Mouse (Mus musculus): ENCODE results near the gene Lmx1a. TPM values are rescaled to one million over a fixed set of nuclear protein-coding genes. Genes with fewer than 3 reads are reported as not detected.

Lmx1a gene
- polyA plus RNA-seq, 1 experiment, result 0.03 TPM

GRCm38 (mm10) chr1:167693499-167694240 is 4.6 kb downstream of the Lmx1a start:
- no peak for DNase-seq (ENCODE audit: low spot score)

GRCm38 (mm10) chr1:167694731-167695130 is 5.7 kb downstream of the Lmx1a start:
- DNase-seq (ENCODE audit: low spot score), result no peak

GRCm38 (mm10) chr1:167695910-167696459 is 6.9 kb downstream of the Lmx1a start:
- DNase-seq (ENCODE audit: low spot score), result no peak

DNA sequence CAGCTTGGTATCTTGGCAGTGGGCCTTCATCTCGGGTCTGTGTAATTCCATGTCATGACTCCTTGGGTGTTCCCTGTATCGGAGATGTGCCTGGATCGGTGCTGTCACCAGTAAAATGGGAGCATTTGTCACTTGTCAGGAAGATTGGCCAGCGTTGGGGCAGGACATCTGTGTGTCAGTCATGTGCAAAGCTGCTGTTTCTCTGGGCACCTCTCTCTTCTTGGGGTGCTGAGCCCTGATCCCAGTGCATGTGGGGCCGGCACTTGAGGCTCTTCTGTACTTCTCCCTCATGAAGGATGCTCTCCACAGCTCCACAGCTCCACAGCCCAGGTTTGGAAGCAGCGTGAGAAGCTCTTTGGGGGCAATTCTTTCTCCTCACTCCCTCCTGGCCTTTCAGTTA is 10.7 kb downstream of the Lmx1a start:
- DNase-seq (ENCODE audit: low spot score), result no peak

DNA sequence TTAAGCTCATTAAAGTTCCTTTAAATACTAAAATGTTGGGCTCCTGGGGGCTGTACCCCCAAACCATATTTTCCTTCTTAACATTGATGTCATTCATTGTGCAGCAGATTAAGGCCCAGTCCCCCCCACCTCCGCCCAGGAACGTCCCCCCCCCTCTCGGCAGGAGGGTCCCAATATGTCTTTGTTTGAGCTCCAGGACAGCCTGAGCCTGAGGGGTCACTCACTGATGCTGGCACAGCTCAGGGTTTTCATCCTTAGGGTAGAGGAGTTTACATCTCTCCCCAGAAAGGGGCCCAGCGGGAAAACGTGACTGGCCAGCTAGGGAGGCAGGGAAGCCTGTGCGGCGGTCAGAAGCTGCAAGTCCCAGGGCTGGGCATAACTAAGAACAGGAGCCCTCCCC is 11.2 kb downstream of the Lmx1a start:
- no peak for DNase-seq (ENCODE audit: low spot score)

DNA sequence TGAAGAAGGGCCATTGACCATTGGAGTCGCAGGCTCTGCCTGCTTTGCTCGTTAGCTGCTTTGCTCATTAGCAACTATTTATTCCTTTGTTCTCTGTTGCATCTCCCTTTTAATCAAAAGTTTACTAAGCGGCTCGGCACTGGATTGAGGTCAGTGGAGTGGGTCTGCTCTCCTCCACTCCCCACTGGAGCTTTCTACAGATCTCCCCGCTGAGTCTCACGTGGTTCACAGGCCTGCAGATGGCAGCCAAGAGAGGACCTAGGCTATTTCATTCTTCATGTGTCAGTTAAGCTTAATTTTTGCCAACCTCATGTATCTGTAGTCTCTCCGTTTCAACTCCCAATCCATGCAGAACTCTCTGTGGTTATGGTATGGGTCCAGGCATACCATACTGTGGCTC is 16.5 kb downstream of the Lmx1a start:
- no peak for DNase-seq (ENCODE audit: low spot score)

DNA sequence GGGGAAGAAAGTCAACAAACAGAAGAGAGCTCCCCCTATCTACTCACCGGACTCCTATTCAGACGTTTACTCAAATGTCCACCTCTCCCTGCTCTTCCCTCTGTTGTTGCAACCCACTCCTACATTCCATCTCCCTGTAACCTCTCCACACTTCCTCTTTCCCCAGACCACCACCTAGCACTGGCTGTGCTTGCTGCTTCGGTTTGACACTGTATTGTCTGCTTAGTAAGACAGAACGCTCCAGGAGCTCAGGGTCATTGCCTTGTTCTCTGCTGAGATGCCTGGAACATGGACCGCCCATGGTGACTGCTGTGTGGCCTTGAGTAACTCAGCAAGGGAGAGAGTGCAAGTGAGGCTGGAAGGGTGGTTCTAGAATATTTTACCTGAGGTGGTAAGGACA is 19.7 kb downstream of the Lmx1a start:
- DNase-seq (ENCODE audit: low spot score), result no peak

GRCm38 (mm10) chr1:167715730-167716341 is 26.8 kb downstream of the Lmx1a start:
- no peak for DNase-seq (ENCODE audit: low spot score)

- DNase-seq (ENCODE audit: low spot score), result no peak
Measured at GRCm38 (mm10) chr1:167734471-167734870, 45.4 kb downstream of the Lmx1a start.

GRCm38 (mm10) chr1:167736793-167737192 is 47.8 kb downstream of the Lmx1a start:
- DNase-seq (ENCODE audit: low spot score), result no peak

GRCm38 (mm10) chr1:167739286-167739685 is 50.2 kb downstream of the Lmx1a start:
- no peak for DNase-seq (ENCODE audit: low spot score)

DNA sequence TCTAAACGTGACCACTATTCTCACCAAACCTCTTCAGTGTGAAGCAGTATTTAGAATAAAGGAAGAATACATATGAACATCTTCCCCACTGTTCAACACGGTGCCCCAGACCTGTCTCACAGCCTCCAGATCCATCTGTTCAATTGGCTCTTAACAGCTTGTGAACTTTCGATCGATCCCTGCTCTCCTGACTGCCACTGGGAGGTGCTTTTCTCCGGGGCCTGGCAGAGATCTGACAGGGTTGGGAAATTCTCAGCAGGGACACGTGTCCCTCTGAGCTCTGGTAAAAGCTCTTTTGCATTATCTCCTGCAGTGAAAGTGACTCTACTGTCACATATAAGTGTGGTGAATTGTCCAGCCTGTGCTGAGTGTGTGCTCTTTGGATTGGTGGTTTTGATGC is 57.6 kb downstream of the Lmx1a start:
- no peak for DNase-seq (ENCODE audit: low spot score)

- DNase-seq (ENCODE audit: low spot score), result no peak
Measured at GRCm38 (mm10) chr1:167752661-167753060, 63.6 kb downstream of the Lmx1a start.

GRCm38 (mm10) chr1:167754085-167754484 is 65.0 kb downstream of the Lmx1a start:
- DNase-seq (ENCODE audit: low spot score), result no peak

GRCm38 (mm10) chr1:167754636-167755522 is 65.8 kb downstream of the Lmx1a start:
- DNase-seq (ENCODE audit: low spot score), result no peak

GRCm38 (mm10) chr1:167758208-167758607 is 69.2 kb downstream of the Lmx1a start:
- DNase-seq (ENCODE audit: low spot score), result no peak

DNA sequence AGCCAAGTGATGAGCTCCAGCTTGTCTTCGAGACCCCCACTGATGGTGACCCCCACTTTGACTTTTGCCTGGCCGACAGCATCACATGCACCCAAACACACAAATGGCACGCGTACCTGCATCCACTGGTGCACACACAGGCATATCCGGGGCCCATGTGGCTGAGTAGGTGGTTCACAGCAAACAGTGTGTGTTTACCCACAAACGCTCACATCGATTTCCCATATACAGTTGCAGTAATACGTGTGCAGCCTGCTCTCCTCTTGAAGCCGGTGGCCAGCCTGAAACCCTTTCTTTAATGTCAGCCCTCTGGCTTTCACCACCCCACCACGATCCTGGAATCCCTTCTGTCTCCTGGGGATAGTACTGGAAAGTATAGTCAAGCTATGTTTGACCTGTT is 71.3 kb downstream of the Lmx1a start:
- DNase-seq (ENCODE audit: low spot score), result no peak

GRCm38 (mm10) chr1:167761785-167762223 is 72.8 kb downstream of the Lmx1a start:
- DNase-seq (ENCODE audit: low spot score), result no peak

DNA sequence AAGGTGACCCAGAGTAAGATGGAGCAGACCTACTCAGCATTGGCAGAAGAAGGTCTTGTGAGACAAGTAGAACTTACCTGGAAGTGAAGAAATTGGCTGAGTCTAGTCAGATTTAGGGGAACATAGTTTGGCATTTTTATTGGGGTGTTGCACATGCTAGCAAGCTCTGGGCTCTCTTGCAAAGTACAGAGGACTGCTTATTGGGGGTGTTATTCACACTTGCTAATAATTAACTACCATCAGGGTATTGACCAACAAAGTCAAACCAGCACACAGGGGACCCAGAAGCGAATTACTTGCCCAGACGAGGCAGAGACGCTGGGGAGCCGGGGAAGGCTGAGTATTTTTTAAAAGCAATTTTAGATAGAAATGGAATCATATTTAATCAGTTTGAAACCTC is 77.6 kb downstream of the Lmx1a start:
- no peak for DNase-seq (ENCODE audit: low spot score)

DNA sequence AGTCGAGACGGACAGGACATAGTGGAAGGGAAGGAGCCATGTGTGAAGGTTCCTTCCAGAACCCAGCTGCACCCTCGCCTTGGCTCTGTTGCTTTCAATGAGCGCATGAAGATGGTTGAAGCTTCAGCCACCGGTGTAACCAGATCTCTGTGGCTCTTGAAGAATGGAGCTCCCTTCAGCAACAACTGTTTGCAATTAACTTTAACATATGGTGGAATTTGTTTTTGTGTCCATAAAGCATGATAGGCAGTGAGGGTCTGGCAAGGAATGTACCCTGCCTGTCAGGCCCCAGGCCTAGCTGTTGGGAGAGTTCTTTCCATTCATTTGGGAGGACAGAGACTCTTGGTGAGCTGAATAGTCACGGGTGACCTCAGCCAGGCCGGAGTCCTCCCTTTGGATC is 81.4 kb downstream of the Lmx1a start:
- DNase-seq (ENCODE audit: low spot score), result no peak

DNA sequence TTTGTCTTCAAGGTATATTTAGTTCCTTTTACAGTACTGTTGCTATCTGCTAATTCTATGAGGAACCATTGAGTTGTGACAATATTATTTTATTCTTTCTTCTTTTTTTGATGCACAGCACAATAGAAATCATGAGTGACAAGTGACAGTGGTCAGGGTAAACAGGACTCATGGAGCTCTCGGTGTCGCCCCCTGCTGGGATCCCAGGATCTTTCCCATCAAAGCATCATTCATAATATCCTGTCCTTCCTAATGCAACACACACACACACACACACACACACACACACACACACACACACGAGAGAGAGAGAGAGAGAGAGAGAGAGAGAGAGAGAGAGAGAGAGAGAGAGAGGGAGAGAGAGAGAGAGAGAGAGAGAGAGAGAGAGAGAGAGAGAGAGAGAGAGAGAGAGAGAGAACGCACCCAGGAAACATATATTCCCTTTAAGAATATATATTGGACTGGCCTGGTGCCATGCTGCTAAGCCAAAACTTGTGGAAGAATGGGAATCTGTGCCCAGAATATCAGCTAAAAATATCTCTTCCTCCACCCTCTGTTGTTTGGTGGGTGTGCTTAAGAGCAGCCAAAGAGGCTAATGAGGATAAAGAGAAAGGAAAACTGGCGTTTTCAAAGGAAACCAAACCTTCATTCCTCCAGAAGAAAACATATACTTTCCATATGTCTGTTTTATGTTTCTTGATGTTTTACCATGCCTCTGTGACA is 90.9 kb downstream of the Lmx1a start:
- DNase-seq (ENCODE audit: low spot score), result no peak

Measured in urinary bladder, adult 2 months (tissue).